Mouse (Mus musculus): Measurements from ENCODE around the gene Hpn. TPM values are rescaled to one million over a fixed set of nuclear protein-coding genes. Genes with fewer than 3 reads are reported as not detected.

Hpn gene
- total and polyA plus RNA-seq, 2 experiments from 2014 or later, result 0.49 to 0.62 TPM

- Histone ChIP-seq H3K27me3 (ENCODE audit: insufficient read depth, low read length) (peaks cover 14% of the 10 kb centered on the region), H3K9ac (replicated peaks; ENCODE audit: low read length, poor library complexity, severe bottlenecking) (no peak overlapping the region), H3K4me1 (ENCODE audit: insufficient read depth, low read length) (peaks cover 6% of the 10 kb centered on the region; the same call in 1 of the 2 replicates), H3K36me3 (ENCODE audit: insufficient read depth, low read length) (no peaks in the 10 kb centered on the region), H3K9me3 (ENCODE audit: low read length) (no peaks in the 10 kb centered on the region), H3K27ac (ENCODE audit: low read depth, low read length) (no peak overlapping the region), H3K4me3 (ENCODE audit: low read depth, low read length) (no peak overlapping the region), H3K4me2 (ENCODE audit: low read depth, low read length, poor library complexity, severe bottlenecking) (no peak overlapping the region)
- ATAC-seq (ENCODE audit: low FRiP score) (no peak), DNase-seq (ENCODE audit: low spot score) (no peak)
- no peak for TF ChIP-seq CTCF (IDR thresholded peaks at IDR 0.05)
- WGBS, result 74% methylated on average over 7 of the region's 7 CpGs
Measured at GRCm38 (mm10) chr7:31056448-31056847, 58.6 kb downstream of the Hpn start.

- H3K4me3 ChIP-seq (ENCODE audit: low read depth, low read length), result no peak overlapping the region
- H3K9me3 ChIP-seq (ENCODE audit: low read length), result no peaks in the 10 kb centered on the region
- no peak for DNase-seq (ENCODE audit: low spot score)
- peaks cover 6% of the 10 kb centered on the region; the same call in 1 of the 2 replicates for H3K4me1 ChIP-seq (ENCODE audit: insufficient read depth, low read length)
- ATAC-seq (ENCODE audit: low FRiP score), result no peak
- H3K27ac ChIP-seq (ENCODE audit: low read depth, low read length), result no peak overlapping the region
- no peaks in the 10 kb centered on the region for H3K36me3 ChIP-seq (ENCODE audit: insufficient read depth, low read length)
- H3K27me3 ChIP-seq (ENCODE audit: insufficient read depth, low read length), result peaks cover 14% of the 10 kb centered on the region
- no peak for TF ChIP-seq CTCF (IDR thresholded peaks at IDR 0.05)
- H3K4me2 ChIP-seq (ENCODE audit: low read depth, low read length, poor library complexity, severe bottlenecking), result no peak overlapping the region
- WGBS, result 29% methylated on average over 3 of the region's 4 CpGs
- H3K9ac ChIP-seq (replicated peaks; ENCODE audit: low read length, poor library complexity, severe bottlenecking), result no peak overlapping the region
Measured at GRCm38 (mm10) chr7:31055883-31056282, 59.2 kb downstream of the Hpn start.

GRCm38 (mm10) chr7:31055354-31055824 is 59.7 kb downstream of the Hpn start:
- H3K9me3 ChIP-seq (ENCODE audit: low read length), result no peaks in the 10 kb centered on the region
- peaks cover 6% of the 10 kb centered on the region; the same call in 1 of the 2 replicates for H3K4me1 ChIP-seq (ENCODE audit: insufficient read depth, low read length)
- DNase-seq (ENCODE audit: low spot score), result peak; percentile 62
- no peak for TF ChIP-seq CTCF (IDR thresholded peaks at IDR 0.05)
- 12% methylated on average over 9 of the region's 10 CpGs for WGBS
- no peak overlapping the region for H3K9ac ChIP-seq (replicated peaks; ENCODE audit: low read length, poor library complexity, severe bottlenecking)
- 0 out of 2 replicates have a peak, but pooled peaks have one; percentile 21 for ATAC-seq (ENCODE audit: low FRiP score)
- no peak overlapping the region for H3K27ac ChIP-seq (ENCODE audit: low read depth, low read length)
- H3K27me3 ChIP-seq (ENCODE audit: insufficient read depth, low read length), result peaks cover 14% of the 10 kb centered on the region
- peak overlapping the region; percentile 7; the same call in 1 of the 2 replicates for H3K4me2 ChIP-seq (ENCODE audit: low read depth, low read length, poor library complexity, severe bottlenecking)
- H3K4me3 ChIP-seq (ENCODE audit: low read depth, low read length), result no peak overlapping the region
- H3K36me3 ChIP-seq (ENCODE audit: insufficient read depth, low read length), result no peaks in the 10 kb centered on the region

- peaks cover 14% of the 10 kb centered on the region for H3K27me3 ChIP-seq (ENCODE audit: insufficient read depth, low read length)
- DNase-seq (ENCODE audit: low spot score) (no peak), ATAC-seq (ENCODE audit: low FRiP score) (no peak)
- no peak overlapping the region for H3K27ac ChIP-seq (ENCODE audit: low read depth, low read length)
- TF ChIP-seq CTCF (IDR thresholded peaks at IDR 0.05), result no peak
- no peaks in the 10 kb centered on the region for H3K36me3 ChIP-seq (ENCODE audit: insufficient read depth, low read length)
- H3K9me3 ChIP-seq (ENCODE audit: low read length), result no peaks in the 10 kb centered on the region
- H3K9ac ChIP-seq (replicated peaks; ENCODE audit: low read length, poor library complexity, severe bottlenecking), result no peak overlapping the region
- WGBS, result 46% methylated on average over 11 of the region's 11 CpGs
- H3K4me2 ChIP-seq (ENCODE audit: low read depth, low read length, poor library complexity, severe bottlenecking), result peak overlapping the region; percentile 7; the same call in 1 of the 2 replicates
- peaks cover 6% of the 10 kb centered on the region; the same call in 1 of the 2 replicates for H3K4me1 ChIP-seq (ENCODE audit: insufficient read depth, low read length)
- H3K4me3 ChIP-seq (ENCODE audit: low read depth, low read length), result no peak overlapping the region
Measured at GRCm38 (mm10) chr7:31054661-31055320, 60.3 kb downstream of the Hpn start.

- Histone ChIP-seq H3K27me3 (ENCODE audit: insufficient read depth, low read length) (peaks cover 14% of the 10 kb centered on the region), H3K9me3 (ENCODE audit: low read length) (no peaks in the 10 kb centered on the region), H3K4me1 (ENCODE audit: insufficient read depth, low read length) (peaks cover 6% of the 10 kb centered on the region; the same call in 1 of the 2 replicates), H3K9ac (replicated peaks; ENCODE audit: low read length, poor library complexity, severe bottlenecking) (no peak overlapping the region), H3K27ac (ENCODE audit: low read depth, low read length) (no peak overlapping the region), H3K36me3 (ENCODE audit: insufficient read depth, low read length) (no peaks in the 10 kb centered on the region), H3K4me3 (ENCODE audit: low read depth, low read length) (no peak overlapping the region), H3K4me2 (ENCODE audit: low read depth, low read length, poor library complexity, severe bottlenecking) (no peak overlapping the region)
- TF ChIP-seq CTCF (IDR thresholded peaks at IDR 0.05), result no peak
- ATAC-seq (ENCODE audit: low FRiP score) (no peak), DNase-seq (ENCODE audit: low spot score) (no peak)
- 22% methylated on average over 10 of the region's 10 CpGs for WGBS
Measured at GRCm38 (mm10) chr7:31053882-31054447, 61.1 kb downstream of the Hpn start.
